Mouse (Mus musculus) limb, embryonic 11.5 days (tissue): ENCODE data around the gene Pex13. TPM values are rescaled to one million over a fixed set of nuclear protein-coding genes. Genes with fewer than 3 reads are reported as not detected.
A peak's percentile ranks its signal among the peaks of the same experiment; 100 is the strongest.

Experiments
- ATAC-seq: fragments of 200-750 bp; cut with Nextera tagmentation; 2 replicates; pipeline ENCODE4 v1.8.0; 2017; ENCODE audit warnings: low read depth; ENCODE audit not compliant: insufficient number of reproducible peaks, low FRiP score, low TSS enrichment
- DNase-seq: peaks from one replicate; pipeline ENCODE4 v3.0.0-alpha.2; 2015; ENCODE audit warnings: low spot score
- H3K27ac ChIP-seq: fragments of 300-500 bp; sonication (generic); replicated peaks from 2 replicates; pipeline ENCODE4 v1.5.1; 2014; ENCODE audit warnings: low read depth, mild to moderate bottlenecking, low read length
- H3K27me3 ChIP-seq: fragments of 300-500 bp; sonication (generic); 2 replicates; pipeline ENCODE4 v1.6.1; 2014; ENCODE audit warnings: mild to moderate bottlenecking, low read length, mixed read lengths; ENCODE audit not compliant: control insufficient read depth, insufficient read depth
- H3K36me3 ChIP-seq: fragments of 300-500 bp; sonication (generic); 2 replicates; pipeline ENCODE4 v1.6.1; 2014; ENCODE audit warnings: mild to moderate bottlenecking, low read length, moderate library complexity, mixed read lengths; ENCODE audit not compliant: control insufficient read depth, insufficient read depth
- H3K4me1 ChIP-seq: fragments of 300-500 bp; sonication (generic); 2 replicates; pipeline ENCODE4 v1.6.1; 2014; ENCODE audit warnings: low read length, mixed read lengths; ENCODE audit not compliant: control insufficient read depth, insufficient read depth
- H3K4me2 ChIP-seq: fragments of 300-500 bp; sonication (generic); 2 replicates; pipeline ENCODE4 v1.6.1; 2014; ENCODE audit warnings: low read depth, mild to moderate bottlenecking, moderate library complexity; ENCODE audit not compliant: severe bottlenecking
- H3K4me3 ChIP-seq: fragments of 300-500 bp; sonication (generic); 2 replicates; pipeline ENCODE4 v1.5.1; 2014; ENCODE audit warnings: low read depth, low read length
- H3K9ac ChIP-seq: fragments of 300-500 bp; sonication (generic); 2 replicates; pipeline ENCODE4 v1.6.1; 2014; ENCODE audit warnings: mild to moderate bottlenecking, low read length
- H3K9me3 ChIP-seq: fragments of 300-500 bp; sonication (generic); 2 replicates; pipeline ENCODE4 v1.6.1; 2016; ENCODE audit warnings: low read length; ENCODE audit not compliant: control insufficient read depth
- WGBS: fragments of 180-500 bp; shearing (Covaris S2); extraction: QIAGEN DNeasy Blood & Tissue Kit; methylation state at CpG from one replicate; pipeline ENCODE4 v1.1.7; 2014; 5-methylcytosine and 5-hydroxymethylcytosine counted together
- polyA plus RNA-seq: library from polyadenylated mRNA; unstranded; fragments of >200 nt; fragmentation: Nextera tagmentation; extraction: Ambion mirVana; gene quantifications from 2 replicates; pipeline ENCODE4 v1.2.1, GENCODE M21; 2014

Pex13 gene
- 50.8 and 52.8 TPM in 2 replicates for polyA plus RNA-seq

GRCm38 (mm10) chr11:23665798-23666501, at the start of gene Pex13:
Gene Pex13, minus strand, starts transcription at chr11:23665959.
- H3K9ac ChIP-seq = peak within 1 kb of the TSS; percentile 89
- H3K4me3 ChIP-seq = peak within 1 kb of the TSS; percentile 94
- no peaks in the 10 kb centered on the region for H3K36me3 ChIP-seq
- H3K4me2 ChIP-seq = peak within 1 kb of the TSS; percentile 62
- under 1% methylated on average over 44 of the region's 49 CpGs for WGBS
- no peaks in the 10 kb centered on the region for H3K27me3 ChIP-seq
- DNase-seq = peak; percentile 99
- ATAC-seq = peak; percentile 99
- no peaks in the 10 kb centered on the region for H3K4me1 ChIP-seq
- no peaks in the 10 kb centered on the region for H3K9me3 ChIP-seq
- H3K27ac ChIP-seq = peak within 1 kb of the TSS; percentile 90

- Histone ChIP-seq H3K9ac (no peak overlapping the region), H3K4me2 (no peak overlapping the region), H3K9me3 (no peaks in the 10 kb centered on the region), H3K36me3 (peaks cover 12% of the 10 kb centered on the region), H3K4me1 (no peaks in the 10 kb centered on the region), H3K27ac (no peak overlapping the region), H3K4me3 (no peak overlapping the region), H3K27me3 (no peaks in the 10 kb centered on the region)
- WGBS = 90% methylated on average over 3 of the region's 3 CpGs
- no peak for ATAC-seq
- no peak for DNase-seq
These were observed 46.5 kb upstream of the Pex13 start for GRCm38 (mm10) chr11:23712299-23712698.

GRCm38 (mm10) chr11:23704604-23705294, 39.0 kb upstream of the Pex13 start:
- peaks cover 4% of the 10 kb centered on the region for H3K36me3 ChIP-seq
- H3K9me3 ChIP-seq = no peaks in the 10 kb centered on the region
- no peaks in the 10 kb centered on the region for H3K4me1 ChIP-seq
- ATAC-seq (no peak), DNase-seq (no peak)
- no peak overlapping the region for H3K4me3 ChIP-seq
- no peak overlapping the region for H3K27ac ChIP-seq
- no peak overlapping the region for H3K9ac ChIP-seq
- WGBS = 87% methylated on average over 7 of the region's 7 CpGs
- H3K27me3 ChIP-seq = no peaks in the 10 kb centered on the region
- no peak overlapping the region for H3K4me2 ChIP-seq

GRCm38 (mm10) chr11:23701831-23702230, 36.1 kb upstream of the Pex13 start:
- H3K27me3 ChIP-seq = no peaks in the 10 kb centered on the region
- WGBS = 89% methylated on average over 3 of the region's 3 CpGs
- H3K4me3 ChIP-seq = no peak overlapping the region

GRCm38 (mm10) chr11:23699414-23700095, 33.8 kb upstream of the Pex13 start:
- Histone ChIP-seq H3K4me2 (no peak overlapping the region), H3K4me3 (no peak overlapping the region), H3K27ac (no peak overlapping the region), H3K27me3 (no peaks in the 10 kb centered on the region), H3K4me1 (no peaks in the 10 kb centered on the region), H3K9ac (no peak overlapping the region), H3K9me3 (no peaks in the 10 kb centered on the region), H3K36me3 (no peaks in the 10 kb centered on the region)
- DNase-seq (no peak), ATAC-seq (no peak)
- WGBS = 68% methylated on average over 3 of the region's 3 CpGs

More at GRCm38 (mm10) chr11:23701831-23702230, 36.1 kb upstream of the Pex13 start:
- DNase-seq = no peak
- no peak for ATAC-seq
- H3K4me1 ChIP-seq = no peaks in the 10 kb centered on the region
- H3K27ac ChIP-seq = no peak overlapping the region
- no peaks in the 10 kb centered on the region for H3K36me3 ChIP-seq
- H3K4me2 ChIP-seq = no peak overlapping the region
- H3K9ac ChIP-seq = no peak overlapping the region
- H3K9me3 ChIP-seq = no peaks in the 10 kb centered on the region

- no peaks in the 10 kb centered on the region for H3K4me1 ChIP-seq
- no peak overlapping the region for H3K4me2 ChIP-seq
- H3K27me3 ChIP-seq = no peaks in the 10 kb centered on the region
- no peak overlapping the region for H3K4me3 ChIP-seq
- no peak overlapping the region for H3K9ac ChIP-seq
- WGBS = 82% methylated on average over 2 of the region's 2 CpGs
- H3K27ac ChIP-seq = no peak overlapping the region
- H3K9me3 ChIP-seq = no peaks in the 10 kb centered on the region
- DNase-seq (no peak), ATAC-seq (no peak)
- no peaks in the 10 kb centered on the region for H3K36me3 ChIP-seq
These were observed 32.8 kb upstream of the Pex13 start for GRCm38 (mm10) chr11:23698526-23698925.

- no peaks in the 10 kb centered on the region for H3K27me3 ChIP-seq
These were observed 30.1 kb upstream of the Pex13 start for GRCm38 (mm10) chr11:23695847-23696246.

GRCm38 (mm10) chr11:23693286-23693685, 27.5 kb upstream of the Pex13 start:
- 93% methylated on average over 2 of the region's 2 CpGs for WGBS
- no peaks in the 10 kb centered on the region for H3K4me1 ChIP-seq
- no peak overlapping the region for H3K27ac ChIP-seq
- H3K9ac ChIP-seq = no peak overlapping the region
- DNase-seq = no peak
- H3K36me3 ChIP-seq = no peaks in the 10 kb centered on the region
- no peaks in the 10 kb centered on the region for H3K27me3 ChIP-seq
- H3K4me2 ChIP-seq = no peak overlapping the region
- no peak overlapping the region for H3K4me3 ChIP-seq
- ATAC-seq = no peak
- no peaks in the 10 kb centered on the region for H3K9me3 ChIP-seq

More at GRCm38 (mm10) chr11:23695847-23696246, 30.1 kb upstream of the Pex13 start:
- Histone ChIP-seq H3K27ac (no peak overlapping the region), H3K9me3 (no peaks in the 10 kb centered on the region), H3K4me2 (no peak overlapping the region), H3K9ac (no peak overlapping the region), H3K4me3 (no peak overlapping the region), H3K4me1 (no peaks in the 10 kb centered on the region), H3K36me3 (no peaks in the 10 kb centered on the region)
- DNase-seq (no peak), ATAC-seq (no peak)
